Mouse (Mus musculus) 416B (cell line): ENCODE data around the gene Fcna.
A peak's percentile ranks its signal among the peaks of the same experiment; 100 is the strongest.

ENCODE experiments used
- DNase-seq: peaks from one replicate; pipeline ENCODE4 v3.0.0; 2011; ENCODE audit warnings: low read depth

Gene Fcna

DNA sequence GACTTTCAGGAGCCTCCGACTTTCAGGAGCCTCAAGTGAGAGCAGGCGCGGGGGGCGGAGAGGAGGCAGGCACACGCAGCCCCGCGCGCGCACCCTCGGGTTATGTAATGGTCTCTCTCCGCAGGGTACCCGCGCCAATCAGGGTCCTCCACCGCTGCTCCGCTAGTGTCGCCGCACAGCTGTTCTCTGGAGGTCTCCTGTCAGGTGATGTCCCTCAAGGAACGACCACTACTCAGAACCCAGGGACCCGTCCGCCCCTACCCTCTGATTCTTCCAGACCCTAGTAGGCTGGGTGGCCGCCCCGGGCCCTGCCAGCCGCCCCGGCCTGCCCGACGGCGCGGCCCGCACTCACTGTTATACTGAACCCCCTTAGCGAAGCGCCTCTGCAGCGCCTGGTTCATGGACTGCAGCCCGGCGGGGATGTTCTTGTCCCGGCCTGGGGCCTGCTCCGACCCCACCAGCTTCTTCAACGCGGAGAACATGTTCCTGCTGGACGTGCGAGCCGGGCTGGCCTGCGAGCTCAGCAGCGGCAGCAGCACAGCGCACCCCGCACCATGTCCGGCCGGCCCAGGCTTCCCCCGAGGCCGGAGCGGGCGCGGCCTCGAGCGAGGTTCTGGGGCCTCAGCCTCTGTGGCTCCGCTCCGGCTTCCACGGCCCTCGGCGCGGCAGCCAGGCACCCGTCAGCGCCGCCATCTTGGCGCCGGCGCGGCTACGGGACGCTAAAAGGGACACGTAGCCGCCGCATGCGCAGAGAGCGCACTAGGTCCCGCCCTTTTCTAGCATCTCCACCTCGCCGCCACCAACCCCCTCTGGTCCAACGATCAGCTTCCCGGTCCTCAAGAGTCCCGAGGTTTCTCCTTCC, 19.8 kb downstream of the Fcna start, which contains the start of gene Rabl6:
TSS of gene Rabl6 (minus strand) at position 761 of the 862 bp plus-strand sequence.
- DNase-seq, result peak; percentile 84

DNA sequence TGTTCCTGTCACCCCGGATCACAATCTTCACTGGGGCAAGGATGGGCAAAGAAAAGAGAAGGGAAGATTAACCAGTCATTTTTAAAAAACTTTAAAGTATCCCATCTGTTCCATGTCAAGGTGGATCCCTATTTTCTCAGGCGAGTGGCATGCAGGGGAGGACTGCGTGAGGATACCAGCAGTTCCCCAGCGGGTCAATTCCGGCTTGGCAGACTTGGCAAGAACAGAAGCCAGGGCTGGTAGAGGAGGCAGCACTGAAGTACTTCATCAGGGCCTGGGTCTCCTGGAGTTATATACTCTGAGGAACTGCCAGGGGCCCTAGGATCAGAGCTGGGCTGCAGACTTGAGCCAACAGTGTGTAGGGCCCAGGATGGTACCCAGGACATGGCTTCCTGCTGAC, 25.3 kb downstream of the Fcna start:
- DNase-seq, result no peak

- no peak for DNase-seq
Measured at GRCm38 (mm10) chr2:25600037-25600436, 27.8 kb downstream of the Fcna start.

- DNase-seq, result no peak
Measured at GRCm38 (mm10) chr2:25598749-25599148, 29.1 kb downstream of the Fcna start.

GRCm38 (mm10) chr2:25596765-25597510, 30.9 kb downstream of the Fcna start:
- DNase-seq, result no peak

- DNase-seq, result peak; percentile 75
Measured at GRCm38 (mm10) chr2:25591863-25592262, 36.0 kb downstream of the Fcna start.

- no peak for DNase-seq
Measured at GRCm38 (mm10) chr2:25588227-25588907, 39.5 kb downstream of the Fcna start.

- DNase-seq, result no peak
Measured at GRCm38 (mm10) chr2:25587290-25587689, 40.5 kb downstream of the Fcna start.

DNA sequence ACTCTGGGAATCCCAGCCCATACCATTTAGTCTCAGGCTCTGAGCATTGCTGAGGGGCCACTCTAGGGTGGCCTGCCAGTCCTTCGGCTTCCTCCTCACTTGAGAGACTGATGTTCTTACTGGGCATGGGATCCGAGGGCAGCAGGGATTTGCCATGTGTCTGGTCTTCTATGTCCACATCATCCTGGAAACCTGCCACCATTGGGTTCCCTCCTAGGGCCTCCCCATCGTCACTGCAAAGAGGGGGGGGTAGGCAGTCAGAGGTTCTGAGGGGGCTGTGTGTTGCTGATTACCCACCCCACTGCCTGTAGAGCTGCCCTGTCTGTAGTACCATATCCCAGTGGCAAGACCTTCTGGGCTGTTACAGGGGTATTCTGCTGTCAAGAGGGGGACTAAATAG, 42.2 kb downstream of the Fcna start:
- no peak for DNase-seq

DNA sequence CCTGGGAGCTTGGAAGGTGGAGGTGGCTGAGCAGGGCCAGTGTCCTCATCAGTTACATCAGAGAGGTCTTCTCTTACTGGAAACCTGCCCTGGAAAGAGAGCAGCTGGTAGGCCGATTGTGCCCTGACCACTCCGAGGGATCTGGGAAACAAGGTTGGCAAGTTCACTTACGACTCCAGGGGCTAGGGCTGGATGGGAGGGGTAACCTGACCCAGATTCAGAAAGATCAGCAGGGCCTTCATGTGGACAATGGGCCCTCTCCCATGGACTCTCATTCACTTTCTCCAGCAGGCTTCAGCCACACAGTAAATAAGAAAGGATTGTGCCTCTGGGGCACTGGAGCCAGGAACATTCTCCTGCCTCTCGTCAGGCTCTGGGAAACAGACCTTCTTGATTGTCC, 43.0 kb downstream of the Fcna start:
- DNase-seq, result no peak

DNA sequence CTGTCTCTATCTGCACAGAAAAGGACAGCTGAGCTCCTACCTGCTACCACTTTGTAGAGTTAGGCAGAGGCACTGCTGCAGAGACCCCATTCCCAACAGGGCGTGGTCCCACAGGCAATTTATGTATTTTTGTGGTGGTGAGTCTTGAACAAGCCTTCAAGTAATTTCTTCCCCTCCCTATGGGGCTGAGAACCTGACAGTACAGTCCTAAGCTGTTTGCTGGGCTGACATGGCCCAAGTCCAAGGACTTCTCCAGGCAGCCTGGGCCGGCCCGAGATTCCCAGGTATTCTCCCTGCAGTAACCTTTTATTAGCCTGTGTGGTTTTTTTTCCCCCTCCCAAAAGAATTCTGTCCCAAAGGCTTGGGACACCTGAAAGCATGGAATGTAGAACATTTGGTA, 43.7 kb downstream of the Fcna start:
- DNase-seq, result no peak

- no peak for DNase-seq
Measured at GRCm38 (mm10) chr2:25583571-25583970, 44.3 kb downstream of the Fcna start.

- no peak for DNase-seq
Measured at GRCm38 (mm10) chr2:25583120-25583481, 44.7 kb downstream of the Fcna start.

DNA sequence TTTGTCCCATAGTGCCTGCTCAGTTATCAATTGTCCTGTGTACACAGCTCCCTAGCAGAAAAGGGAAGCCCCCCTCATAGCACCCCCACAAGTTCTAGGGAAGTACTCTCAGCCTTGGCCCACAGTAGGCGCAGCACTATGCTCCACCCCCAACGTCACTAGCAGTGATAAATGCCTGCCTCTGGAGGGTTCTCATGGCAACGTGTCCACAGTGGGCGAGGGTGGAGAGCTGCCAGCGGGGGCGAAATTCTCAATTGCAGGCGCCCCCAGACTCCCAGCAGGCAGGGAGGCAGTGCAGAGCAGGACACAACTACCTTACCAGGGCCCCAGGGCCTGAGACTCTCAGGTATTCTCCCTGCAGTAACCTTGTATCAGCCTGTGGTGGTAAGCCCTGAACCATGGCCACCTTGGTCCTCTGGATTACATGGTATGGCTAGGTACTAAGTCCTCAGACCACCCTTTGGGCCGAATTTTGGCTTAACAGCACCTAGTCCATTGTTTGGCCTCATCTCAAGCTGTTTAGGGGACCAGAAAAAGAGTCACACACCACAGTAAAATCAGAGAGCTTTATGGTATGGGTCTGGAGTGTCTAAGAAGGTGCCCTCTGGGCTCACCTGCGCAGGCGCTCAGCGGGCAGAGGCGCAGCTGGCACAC, 45.2 kb downstream of the Fcna start:
- DNase-seq, result no peak

DNA sequence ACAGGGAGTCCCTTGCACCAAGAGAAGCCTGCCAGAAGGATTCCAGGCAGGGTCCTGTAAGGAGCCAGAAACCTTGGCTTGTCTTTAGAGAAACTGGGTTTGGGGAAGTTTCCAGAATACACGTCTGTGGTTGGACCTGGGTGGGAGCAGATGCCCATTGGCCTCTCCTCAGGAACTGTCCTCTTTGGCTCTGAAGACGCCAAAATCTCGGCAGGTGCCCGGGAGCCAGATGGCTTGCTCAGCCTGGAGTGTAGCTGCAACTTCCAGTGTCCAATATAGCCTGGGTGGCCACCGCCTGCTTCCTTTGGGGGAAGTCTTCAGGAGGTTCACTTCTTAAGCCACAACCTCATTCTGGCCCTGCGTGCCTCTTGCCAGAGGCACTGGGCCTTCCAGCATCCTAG, 45.9 kb downstream of the Fcna start:
- DNase-seq, result peak; percentile 49

- peak; percentile 77 for DNase-seq
Measured at GRCm38 (mm10) chr2:25581294-25581864, 46.5 kb downstream of the Fcna start, which contains the start of gene Ajm1. Gene Ajm1, minus strand, starts transcription at chr2:25581757.

- no peak for DNase-seq
Measured at GRCm38 (mm10) chr2:25580621-25581101, 47.2 kb downstream of the Fcna start.

- peak; percentile 21 for DNase-seq
Measured at GRCm38 (mm10) chr2:25579737-25580460, 47.9 kb downstream of the Fcna start.

DNA sequence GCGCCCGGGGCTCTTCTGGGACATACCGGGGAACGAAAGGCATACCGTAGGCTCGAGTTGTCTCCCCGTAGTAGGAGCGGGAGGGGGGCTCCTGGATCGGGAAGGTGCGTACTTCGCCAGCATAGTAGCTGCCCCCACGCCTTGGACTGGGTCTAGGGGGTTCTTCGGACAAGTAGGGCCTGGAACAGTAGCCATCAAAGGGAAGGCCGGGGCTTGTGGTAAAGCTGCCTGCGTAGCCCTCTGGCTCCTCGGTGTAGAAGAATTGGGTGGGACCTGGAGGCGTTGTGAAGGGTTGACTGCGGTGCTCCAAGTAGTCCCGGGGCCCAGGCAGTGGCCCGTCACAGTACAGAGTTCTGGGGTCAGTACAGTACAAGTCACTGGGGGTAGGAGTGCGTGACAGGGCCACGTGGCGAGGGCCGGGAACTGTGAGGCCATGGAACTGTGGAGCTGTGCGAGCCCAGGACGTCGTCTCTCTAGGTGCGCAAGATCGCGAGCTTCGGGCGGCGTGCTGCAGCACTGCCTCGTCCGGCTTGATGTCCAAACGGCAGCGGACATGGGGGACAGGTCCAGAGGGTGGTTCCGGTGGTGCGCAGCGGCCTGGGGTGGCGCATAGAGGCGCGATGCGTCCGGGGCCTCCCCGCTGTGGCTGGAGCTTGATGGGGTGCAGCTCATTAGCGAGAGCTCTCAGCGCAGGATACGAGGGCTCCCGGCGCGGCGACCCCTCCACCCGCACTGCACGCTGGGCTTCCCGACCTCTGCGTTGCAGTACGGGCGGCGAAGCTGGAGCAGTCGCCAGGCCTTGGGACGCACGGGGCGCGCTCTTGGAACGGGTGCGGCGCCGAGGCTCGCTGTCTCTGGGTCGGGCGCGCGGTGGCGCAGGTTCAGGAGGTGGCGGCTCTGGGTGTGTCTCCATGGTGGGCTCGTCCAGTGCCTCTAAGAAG, 48.8 kb downstream of the Fcna start:
- no peak for DNase-seq
